Mouse (Mus musculus) ES-Bruce4 (cell line): ENCODE data around the gene Nup98.

Experiments
- CTCF ChIP-seq: IDR thresholded peaks from one replicate; pipeline ENCODE4 v1.8.1; 2011; ENCODE audit warnings: low read depth, low read length
- EP300 ChIP-seq: IDR thresholded peaks from 2 replicates; pipeline ENCODE4 v1.6.1; 2011; ENCODE audit warnings: low read depth, low read length; ENCODE audit not compliant: insufficient read depth
- POLR2A ChIP-seq: IDR thresholded peaks from one replicate; pipeline ENCODE4 v1.8.1; 2011; ENCODE audit warnings: low read length; ENCODE audit not compliant: insufficient read depth

DNA sequence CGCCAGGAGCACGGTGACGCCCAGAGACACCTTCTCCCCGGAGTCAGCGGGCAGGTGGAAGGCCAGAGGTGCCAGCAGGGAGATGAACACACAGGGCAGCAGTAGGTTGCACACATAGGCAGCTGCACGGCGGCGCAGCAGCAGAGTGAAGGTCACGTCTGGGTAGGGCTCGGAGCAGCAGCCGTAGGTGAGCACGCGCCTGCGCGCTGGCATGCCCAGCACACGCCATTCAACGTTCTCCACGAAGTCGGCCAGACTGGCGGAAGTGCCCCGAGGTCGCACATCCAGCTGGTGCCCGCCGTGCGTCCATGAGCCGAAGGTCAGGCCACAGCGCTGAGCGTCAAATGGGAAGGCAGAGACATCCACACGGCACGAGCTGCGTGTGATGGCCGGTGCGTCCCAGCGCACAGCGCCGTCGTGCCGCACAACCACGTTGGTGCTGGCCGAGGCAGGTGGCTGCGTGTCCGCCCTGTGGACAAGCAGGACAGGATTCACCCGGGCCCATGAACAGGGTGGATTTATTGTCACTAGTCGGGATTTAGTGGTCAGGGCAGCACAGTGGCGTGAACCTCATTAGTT is 96.7 kb downstream of the Nup98 start:
- TF ChIP-seq POLR2A (no peak), CTCF (no peak), EP300 (no peak)
